Mouse (Mus musculus) lung, postnatal 0 days (tissue): Measurements from ENCODE around the gene Nrcam. TPM values are rescaled to one million over a fixed set of nuclear protein-coding genes. Genes with fewer than 3 reads are reported as not detected.

ENCODE experiments used
- ATAC-seq: fragments of 200-750 bp; cut with Nextera tagmentation; 2 replicates; pipeline ENCODE4 v1.8.0; 2017; ENCODE audit warnings: moderate library complexity
- DNase-seq: peaks from one replicate; pipeline ENCODE4 v3.0.0-alpha.2; 2016; ENCODE audit warnings: low spot score
- H3K27ac ChIP-seq: fragments of 300-500 bp; sonication (generic); 2 replicates; pipeline ENCODE4 v1.5.1; 2014; ENCODE audit warnings: antibody characterized with exemption, mild to moderate bottlenecking, low read length, mixed read lengths
- H3K27me3 ChIP-seq: fragments of 300-500 bp; sonication (generic); replicated peaks from 2 replicates; pipeline ENCODE4 v1.6.1; 2014; ENCODE audit warnings: low read length, mixed read lengths; ENCODE audit not compliant: insufficient read depth
- H3K36me3 ChIP-seq: fragments of 300-500 bp; sonication (generic); 2 replicates; pipeline ENCODE4 v1.6.1; 2014; ENCODE audit warnings: low read length, mixed read lengths; ENCODE audit not compliant: insufficient read depth
- H3K4me1 ChIP-seq: fragments of 300-500 bp; sonication (generic); 2 replicates; pipeline ENCODE4 v1.6.1; 2014; ENCODE audit warnings: antibody characterized with exemption, low read depth, low read length, mixed read lengths; ENCODE audit not compliant: insufficient read depth
- H3K4me2 ChIP-seq: fragments of 300-500 bp; sonication (generic); replicated peaks from 2 replicates; pipeline ENCODE4 v1.6.1; 2014; ENCODE audit warnings: low read depth, mild to moderate bottlenecking, low read length, moderate library complexity, mixed read lengths
- H3K4me3 ChIP-seq: fragments of 300-500 bp; sonication (generic); 2 replicates; pipeline ENCODE4 v1.5.1; 2014; ENCODE audit warnings: low read depth, low read length
- H3K9ac ChIP-seq: fragments of 300-500 bp; sonication (generic); replicated peaks from 2 replicates; pipeline ENCODE4 v1.6.1; 2014; ENCODE audit warnings: low read depth, mild to moderate bottlenecking
- H3K9me3 ChIP-seq: fragments of 300-500 bp; sonication (generic); 2 replicates; pipeline ENCODE4 v1.6.1; 2016; ENCODE audit warnings: low read length, mixed read lengths
- CTCF ChIP-seq: IDR thresholded peaks from 2 replicates; pipeline ENCODE4 v1.5.1; 2016; ENCODE audit warnings: antibody characterized with exemption, mild to moderate bottlenecking
- EP300 ChIP-seq: IDR thresholded peaks from 2 replicates; pipeline ENCODE4 v1.6.1; 2016; ENCODE audit warnings: antibody characterized with exemption, mild to moderate bottlenecking, control low read depth
- WGBS: fragments of 180-500 bp; shearing (Covaris S2); extraction: QIAGEN DNeasy Blood & Tissue Kit; methylation state at CpG from one replicate; pipeline ENCODE4 v1.1.7; 2014; 5-methylcytosine and 5-hydroxymethylcytosine counted together
- polyA plus RNA-seq: library from polyadenylated mRNA; unstranded; fragments of >200 nt; fragmentation: Nextera tagmentation; extraction: Ambion mirVana; gene quantifications from 2 replicates; pipeline ENCODE4 v1.2.1, GENCODE M21; 2015

Nrcam gene
- polyA plus RNA-seq, 1 experiment from 2014 or later = 10.3 TPM

- WGBS = 82% methylated on average over 4 of the region's 4 CpGs
- peak; percentile 11 for DNase-seq
- Histone ChIP-seq H3K4me1 (no peaks in the 10 kb centered on the region), H3K36me3 (no peaks in the 10 kb centered on the region), H3K27ac (no peak overlapping the region), H3K4me2 (no peak overlapping the region), H3K9me3 (no peaks in the 10 kb centered on the region), H3K4me3 (no peak overlapping the region), H3K27me3 (no peaks in the 10 kb centered on the region), H3K9ac (no peak overlapping the region)
- ATAC-seq = no peak
- TF ChIP-seq CTCF = no peak
- no peak for TF ChIP-seq EP300
Observed at GRCm38 (mm10) chr12:44453791-44454190, 125.1 kb downstream of the Nrcam start.

DNA sequence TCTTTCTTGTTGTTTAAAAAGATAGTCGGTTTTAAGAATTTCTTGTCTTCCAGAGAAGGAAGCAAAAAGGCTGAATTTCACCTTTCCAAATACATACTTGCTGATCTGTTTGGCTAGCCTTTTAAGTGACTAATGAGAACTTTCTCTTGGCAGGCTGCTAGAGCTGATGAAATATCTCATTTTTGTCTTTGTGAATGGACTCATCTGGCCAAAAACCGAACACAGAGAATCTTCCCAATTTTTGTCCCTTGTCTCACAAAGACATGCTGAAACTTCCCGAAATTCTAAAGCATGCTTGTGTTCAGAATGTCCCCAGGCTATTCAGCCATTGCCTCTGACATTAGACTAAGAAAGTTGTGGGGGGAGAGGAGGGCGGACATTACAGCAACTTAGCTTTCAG, 129.3 kb downstream of the Nrcam start:
- ATAC-seq = no peak
- H3K9me3 ChIP-seq = no peaks in the 10 kb centered on the region
- no peaks in the 10 kb centered on the region for H3K36me3 ChIP-seq
- no peaks in the 10 kb centered on the region for H3K4me1 ChIP-seq
- no peak overlapping the region for H3K4me2 ChIP-seq
- no peak overlapping the region for H3K9ac ChIP-seq
- TF ChIP-seq CTCF (no peak), EP300 (no peak)
- no peak overlapping the region for H3K27ac ChIP-seq
- no peak overlapping the region for H3K4me3 ChIP-seq
- H3K27me3 ChIP-seq = no peaks in the 10 kb centered on the region
- DNase-seq = peak; percentile 38
- 62% methylated on average over 4 of the region's 4 CpGs for WGBS

DNA sequence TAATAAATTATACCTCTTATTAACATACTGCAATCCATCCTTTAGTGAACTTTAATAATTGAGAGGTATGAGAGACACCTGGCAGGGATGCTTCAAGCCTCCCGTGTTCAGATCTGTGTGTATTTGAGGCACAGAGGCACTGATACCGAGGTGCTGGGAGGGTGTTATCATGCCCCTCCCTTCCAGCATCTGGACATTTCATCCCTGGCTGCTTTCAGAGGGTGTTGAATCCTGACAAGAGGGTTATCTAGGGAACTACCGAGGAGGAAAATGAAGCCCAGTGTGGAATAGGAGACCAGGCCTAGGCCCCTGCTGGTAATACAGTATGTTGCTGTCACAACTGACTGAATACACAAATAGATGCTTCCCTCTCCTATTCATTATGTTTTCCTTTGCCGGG, 133.8 kb downstream of the Nrcam start:
- no peak for DNase-seq
- Histone ChIP-seq H3K4me2 (no peak overlapping the region), H3K4me3 (no peak overlapping the region), H3K36me3 (no peaks in the 10 kb centered on the region), H3K27me3 (no peaks in the 10 kb centered on the region), H3K9ac (no peak overlapping the region), H3K4me1 (no peaks in the 10 kb centered on the region), H3K27ac (no peak overlapping the region), H3K9me3 (no peaks in the 10 kb centered on the region)
- TF ChIP-seq CTCF (no peak), EP300 (no peak)
- WGBS = 52% methylated on average over 4 of the region's 4 CpGs
- ATAC-seq = no peak

- no peak overlapping the region for H3K27ac ChIP-seq
- WGBS = 46% methylated on average over 6 of the region's 6 CpGs
- no peaks in the 10 kb centered on the region for H3K27me3 ChIP-seq
- ATAC-seq (no peak), DNase-seq (no peak)
- H3K9me3 ChIP-seq = no peaks in the 10 kb centered on the region
- no peaks in the 10 kb centered on the region for H3K36me3 ChIP-seq
- H3K9ac ChIP-seq = no peak overlapping the region
- no peaks in the 10 kb centered on the region for H3K4me1 ChIP-seq
- no peak overlapping the region for H3K4me3 ChIP-seq
- TF ChIP-seq EP300 (no peak), CTCF (no peak)
- no peak overlapping the region for H3K4me2 ChIP-seq
Observed at GRCm38 (mm10) chr12:44462976-44463375, 134.3 kb downstream of the Nrcam start.

DNA sequence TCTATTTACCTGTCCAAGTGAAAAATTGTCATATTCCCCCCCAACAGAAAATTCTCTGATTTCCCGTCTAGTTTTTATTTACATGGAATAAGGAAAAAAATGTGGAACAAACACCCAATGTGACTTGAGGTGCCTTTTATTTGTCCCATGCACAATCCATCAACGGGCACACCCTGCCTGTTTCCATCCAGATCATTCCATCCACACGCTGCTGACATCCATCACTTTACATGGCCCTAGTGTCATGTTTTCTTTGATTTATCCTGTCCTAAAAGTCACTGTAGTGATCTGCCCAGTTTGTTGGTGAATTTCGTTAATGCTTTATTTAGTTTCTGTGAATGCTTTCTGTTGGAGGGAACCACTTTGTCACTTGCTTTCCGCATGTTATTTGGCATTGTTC, 142.4 kb downstream of the Nrcam start:
- no peak for TF ChIP-seq CTCF
- TF ChIP-seq EP300 = no peak
- ATAC-seq = no peak
- Histone ChIP-seq H3K27me3 (no peaks in the 10 kb centered on the region), H3K9me3 (no peaks in the 10 kb centered on the region), H3K27ac (no peak overlapping the region), H3K9ac (no peak overlapping the region), H3K36me3 (no peaks in the 10 kb centered on the region), H3K4me2 (no peak overlapping the region), H3K4me3 (no peak overlapping the region), H3K4me1 (no peaks in the 10 kb centered on the region)
- no peak for DNase-seq
- WGBS = 70% methylated on average over 5 of the region's 5 CpGs

GRCm38 (mm10) chr12:44475355-44475754, 146.7 kb downstream of the Nrcam start:
- Histone ChIP-seq H3K9me3 (no peaks in the 10 kb centered on the region), H3K27me3 (no peaks in the 10 kb centered on the region), H3K4me3 (no peak overlapping the region), H3K36me3 (no peaks in the 10 kb centered on the region), H3K4me1 (no peaks in the 10 kb centered on the region), H3K9ac (no peak overlapping the region), H3K4me2 (no peak overlapping the region), H3K27ac (no peak overlapping the region)
- DNase-seq (no peak), ATAC-seq (no peak)
- TF ChIP-seq EP300 (no peak), CTCF (peak; percentile 42)

GRCm38 (mm10) chr12:44479260-44480030, 150.8 kb downstream of the Nrcam start:
- Histone ChIP-seq H3K27ac (no peak overlapping the region), H3K27me3 (no peaks in the 10 kb centered on the region), H3K9me3 (no peaks in the 10 kb centered on the region), H3K4me3 (no peak overlapping the region), H3K4me2 (no peak overlapping the region), H3K36me3 (no peaks in the 10 kb centered on the region), H3K9ac (no peak overlapping the region), H3K4me1 (no peaks in the 10 kb centered on the region)
- 77% methylated on average over 6 of the region's 6 CpGs for WGBS
- TF ChIP-seq CTCF (no peak), EP300 (no peak)
- ATAC-seq = no peak
- DNase-seq = no peak
